Comparison of ENCODE assay signal across 8 mouse cellular contexts in genomic region chr2:92423702-92424461, GRCm38 (mm10). TPM values are rescaled to one million over a fixed set of nuclear protein-coding genes. Genes with fewer than 3 reads are reported as not detected.
DNase-seq lines count a peak whose midpoint lies in the region; ATAC-seq and TF ChIP-seq lines count a peak whose summit lies in the region.

No protein-coding gene starts in this region.

- intact Hi-C loops in heart, postnatal 25 days (cut with DNase I), result loop anchor here (2.0 to 5.0 kb wide), 2 partner anchors 47 to 239 kb away; no protein-coding TSS in a partner anchor

- no peaks in the 10 kb centered on the region for H3K9me3 ChIP-seq in E14TG2a.4 (ENCODE audit: low read length)

- ATAC-seq in cerebellum, adult (ENCODE audit: insufficient number of reproducible peaks, low FRiP score, low TSS enrichment), result peak; percentile 27
- ATAC-seq in frontal cortex, adult (ENCODE audit: low TSS enrichment), result peak; percentile 21
- no peak for ATAC-seq in inflammation-experienced regulatory T-cells, adult 6 months

- peaks cover 69% of the 10 kb centered on the region for H3K4me1 ChIP-seq in E14TG2a.4 (replicated peaks; ENCODE audit: low read depth, low read length)

- peaks cover 74% of the 10 kb centered on the region for H3K36me3 ChIP-seq in E14TG2a.4 (ENCODE audit: insufficient read depth, low read length)

- TF ChIP-seq CTCF in E14TG2a.4 (conservative IDR thresholded peaks at IDR 0.05; ENCODE audit: low read length), result no peak

- peak overlapping the region; percentile 45 for H3K4me3 ChIP-seq in E14TG2a.4 (replicated peaks; ENCODE audit: low read length)

- DNase-seq in heart, postnatal 25 days (ENCODE audit: low spot score), result peak; percentile 94
- DNase-seq in layer of hippocampus, adult 18-20 months (ENCODE audit: low spot score in 2 of 2), result peak; percentile 77 to 82
- peak; percentile 97 for DNase-seq in lung, postnatal 36 days
- peak; percentile 79 to 84 for DNase-seq in right cerebral cortex, postnatal 36 days (ENCODE audit: low spot score in 2 of 2)

- no peaks in the 10 kb centered on the region for H3K27me3 ChIP-seq in E14TG2a.4 (ENCODE audit: insufficient read depth, low read length)

RNA-seq across cellular contexts. Expression of gene Cry2, which starts 10.0 kb away (rescaled TPM):
- 10 to 100 TPM; 14.2 to 25.9 TPM for total RNA-seq in heart, postnatal 25 days (2021)
- total RNA-seq in layer of hippocampus, adult 18-20 months (2021), result 100 to 1,000 TPM in 1 of 2 experiments, 10 to 100 TPM in 1; 99.0 to 111 TPM
- polyA plus RNA-seq in inflammation-experienced regulatory T-cells, adult 6 months (2017; shearing (Covaris generic)), result 10 to 100 TPM in 1 of 3 experiments, 1 to 10 TPM in 2; 3.5 to 10.2 (median 6.9) TPM

RNA-seq across cellular contexts. Expression of gene Mapk8ip1, which starts 22.8 kb away (rescaled TPM):
- 1 to 10 TPM; 4.7 to 5.7 TPM for total RNA-seq in heart, postnatal 25 days (2021)
- total RNA-seq in layer of hippocampus, adult 18-20 months (2021), result 100 to 1,000 TPM; 350 to 365 TPM
- polyA plus RNA-seq in inflammation-experienced regulatory T-cells, adult 6 months (2017; shearing (Covaris generic)), result under 1 TPM; 0.43 to 0.92 (median 0.82) TPM

RNA-seq across cellular contexts. Expression of gene Slc35c1, which starts 36.5 kb away (rescaled TPM):
- 1 to 10 TPM; 6.1 to 6.6 TPM for total RNA-seq in heart, postnatal 25 days (2021)
- total RNA-seq in layer of hippocampus, adult 18-20 months (2021), result 10 to 100 TPM; 13.6 to 14.1 TPM
- 10 to 100 TPM; 35.1 to 53.1 (median 38.8) TPM for polyA plus RNA-seq in inflammation-experienced regulatory T-cells, adult 6 months (2017; shearing (Covaris generic))

RNA-seq across cellular contexts. Expression of gene 1700029I15Rik, which starts 41.5 kb away (rescaled TPM):
- total RNA-seq in heart, postnatal 25 days (2021), result 1 to 10 TPM; 1.5 to 2.1 TPM
- 1 to 10 TPM; 3.7 to 6.2 TPM for total RNA-seq in layer of hippocampus, adult 18-20 months (2021)
- 1 to 10 TPM; 3.2 to 3.7 (median 3.7) TPM for polyA plus RNA-seq in inflammation-experienced regulatory T-cells, adult 6 months (2017; shearing (Covaris generic))

RNA-seq across cellular contexts. Expression of gene Large2, which starts 49.2 kb away (rescaled TPM):
- total RNA-seq in heart, postnatal 25 days (2021), result under 1 TPM in 1 of 2 experiments, not detected in 1; 0.67 TPM
- under 1 TPM; 0.20 to 0.86 TPM for total RNA-seq in layer of hippocampus, adult 18-20 months (2021)
- 1 to 10 TPM in 1 of 3 experiments, under 1 TPM in 1, not detected in 1; 0.23 to 1.3 TPM for polyA plus RNA-seq in inflammation-experienced regulatory T-cells, adult 6 months (2017; shearing (Covaris generic))

Comparison
In these comparisons a context has a peak if more than half of its experiments do, and no peak if none do; other contexts are left out.
1. RNA of gene Mapk8ip1, which starts 22.8 kb away (total RNA-seq): 350 to 365 TPM in layer of hippocampus, adult 18-20 months; 4.7 to 5.7 TPM in heart, postnatal 25 days; every median in the first group is over 10 times any median in the second.
2. Peak in every context shown above with its lines, with median percentiles within 50 percentile points of each other: DNase-seq.